Mouse (Mus musculus): ENCODE results near the gene Med20.
A peak's percentile ranks its signal among the peaks of the same experiment; 100 is the strongest.

Med20 gene

GRCm38 (mm10) chr17:47610849-47611660, at the start of gene Med20, which contains the start of the genes Bysl and Gm20517:
Gene Med20 (plus strand): TSS chr17:47611582.
Gene Bysl (minus strand): TSS chr17:47611492.
Gene Gm20517 (plus strand): TSS chr17:47611589.
- peak; percentile 88 for DNase-seq (ENCODE audit: extremely low read depth, low read depth)

- no peak for DNase-seq (ENCODE audit: extremely low read depth, low read depth)
Measured at GRCm38 (mm10) chr17:47562875-47563274, 48.5 kb upstream of the Med20 start.

GRCm38 (mm10) chr17:47564612-47565011, 46.8 kb upstream of the Med20 start:
- DNase-seq (ENCODE audit: extremely low read depth, low read depth): no peak

- no peak for DNase-seq (ENCODE audit: extremely low read depth, low read depth)
Measured at GRCm38 (mm10) chr17:47566133-47566532, 45.2 kb upstream of the Med20 start.

- DNase-seq (ENCODE audit: extremely low read depth, low read depth): no peak
Measured at GRCm38 (mm10) chr17:47567271-47567670, 44.1 kb upstream of the Med20 start.

- DNase-seq (ENCODE audit: extremely low read depth, low read depth): no peak
Measured at GRCm38 (mm10) chr17:47568389-47568788, 43.0 kb upstream of the Med20 start.

- DNase-seq (ENCODE audit: extremely low read depth, low read depth): no peak
Measured at GRCm38 (mm10) chr17:47568951-47569527, 42.3 kb upstream of the Med20 start.

GRCm38 (mm10) chr17:47571621-47572020, 39.8 kb upstream of the Med20 start:
- no peak for DNase-seq (ENCODE audit: extremely low read depth, low read depth)

GRCm38 (mm10) chr17:47572436-47572835, 38.9 kb upstream of the Med20 start:
- DNase-seq (ENCODE audit: extremely low read depth, low read depth): no peak

GRCm38 (mm10) chr17:47574028-47574427, 37.4 kb upstream of the Med20 start:
- no peak for DNase-seq (ENCODE audit: extremely low read depth, low read depth)

GRCm38 (mm10) chr17:47574830-47575229, 36.6 kb upstream of the Med20 start:
- no peak for DNase-seq (ENCODE audit: extremely low read depth, low read depth)

GRCm38 (mm10) chr17:47578655-47579054, 32.7 kb upstream of the Med20 start:
- no peak for DNase-seq (ENCODE audit: extremely low read depth, low read depth)

- no peak for DNase-seq (ENCODE audit: extremely low read depth, low read depth)
Measured at GRCm38 (mm10) chr17:47580962-47581361, 30.4 kb upstream of the Med20 start.

GRCm38 (mm10) chr17:47588517-47588916, 22.9 kb upstream of the Med20 start:
- DNase-seq (ENCODE audit: extremely low read depth, low read depth): no peak

- no peak for DNase-seq (ENCODE audit: extremely low read depth, low read depth)
Measured at GRCm38 (mm10) chr17:47591073-47591472, 20.3 kb upstream of the Med20 start.

- DNase-seq (ENCODE audit: extremely low read depth, low read depth): peak; percentile 69
Measured at GRCm38 (mm10) chr17:47593215-47593853, 18.0 kb upstream of the Med20 start.

GRCm38 (mm10) chr17:47593854-47594182, 17.6 kb upstream of the Med20 start:
- DNase-seq (ENCODE audit: extremely low read depth, low read depth): no peak

GRCm38 (mm10) chr17:47594183-47594968, 17.0 kb upstream of the Med20 start:
- no peak for DNase-seq (ENCODE audit: extremely low read depth, low read depth)

- no peak for DNase-seq (ENCODE audit: extremely low read depth, low read depth)
Measured at GRCm38 (mm10) chr17:47594969-47595247, 16.5 kb upstream of the Med20 start.

- peak; percentile 97 for DNase-seq (ENCODE audit: extremely low read depth, low read depth)
Measured at GRCm38 (mm10) chr17:47595248-47596161, 15.9 kb upstream of the Med20 start.
